Mouse (Mus musculus): ENCODE measurements around the gene Golgb1.

Golgb1 gene

DNA sequence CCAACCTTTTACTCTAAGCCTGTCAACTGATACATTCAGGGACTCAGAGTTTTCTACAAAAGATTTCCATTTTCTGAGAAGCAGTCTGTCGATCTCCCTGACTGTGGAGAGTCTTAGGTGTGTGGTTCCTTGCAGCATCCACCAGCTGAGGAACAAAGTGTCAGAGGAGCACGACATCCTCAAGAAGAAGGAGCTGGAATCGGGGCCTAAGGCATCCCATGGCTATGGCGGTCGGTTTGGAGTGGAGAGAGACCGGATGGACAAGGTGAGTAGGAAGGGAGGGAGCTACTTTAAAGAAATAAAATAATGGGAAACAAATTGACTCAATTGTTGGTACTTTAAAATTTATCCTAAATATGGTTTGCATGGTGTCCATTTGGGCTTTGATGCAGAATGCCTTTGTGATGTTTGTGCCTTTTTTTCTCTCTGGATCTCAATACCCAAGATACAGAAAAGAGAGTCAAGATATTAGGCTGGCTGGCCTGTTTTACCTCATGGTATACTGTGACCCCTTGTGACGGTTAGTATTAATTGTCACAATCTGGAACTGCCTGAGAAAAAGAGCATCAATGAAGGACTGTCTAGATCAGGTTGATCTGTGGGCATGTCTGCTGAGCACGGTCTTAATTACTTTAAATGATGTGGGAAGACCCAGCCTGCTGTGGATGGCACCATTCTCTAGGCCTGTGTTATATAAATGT, 71.7 kb downstream of the Golgb1 start:
- DNase-seq, result no peak

DNA sequence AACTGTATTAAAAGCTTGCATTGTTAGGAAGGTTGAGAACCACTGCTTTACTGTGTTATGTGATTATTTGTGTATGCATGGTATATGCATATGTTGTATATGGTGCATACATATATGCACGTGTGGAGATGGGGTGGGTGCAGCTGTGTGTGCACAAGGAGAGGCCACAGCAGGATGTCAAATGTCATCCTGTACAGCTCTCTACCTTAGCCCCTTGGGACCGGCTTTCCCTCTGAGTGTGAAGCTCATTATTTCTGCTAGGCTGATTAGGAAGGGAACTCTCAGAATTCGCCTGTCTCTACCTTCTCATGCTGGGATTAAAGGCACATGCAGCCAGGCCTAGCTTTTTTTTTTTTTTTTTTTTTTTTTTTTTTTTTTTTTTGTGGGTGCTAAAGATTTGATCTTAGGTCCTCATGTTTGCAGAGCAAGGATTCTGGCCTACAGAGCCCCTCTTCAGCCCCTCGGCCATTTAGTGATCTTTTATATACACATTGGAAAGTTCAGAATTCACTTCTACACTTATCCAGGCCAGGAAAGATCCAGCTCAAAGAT, 72.8 kb downstream of the Golgb1 start:
- DNase-seq, result peak; percentile 27

DNA sequence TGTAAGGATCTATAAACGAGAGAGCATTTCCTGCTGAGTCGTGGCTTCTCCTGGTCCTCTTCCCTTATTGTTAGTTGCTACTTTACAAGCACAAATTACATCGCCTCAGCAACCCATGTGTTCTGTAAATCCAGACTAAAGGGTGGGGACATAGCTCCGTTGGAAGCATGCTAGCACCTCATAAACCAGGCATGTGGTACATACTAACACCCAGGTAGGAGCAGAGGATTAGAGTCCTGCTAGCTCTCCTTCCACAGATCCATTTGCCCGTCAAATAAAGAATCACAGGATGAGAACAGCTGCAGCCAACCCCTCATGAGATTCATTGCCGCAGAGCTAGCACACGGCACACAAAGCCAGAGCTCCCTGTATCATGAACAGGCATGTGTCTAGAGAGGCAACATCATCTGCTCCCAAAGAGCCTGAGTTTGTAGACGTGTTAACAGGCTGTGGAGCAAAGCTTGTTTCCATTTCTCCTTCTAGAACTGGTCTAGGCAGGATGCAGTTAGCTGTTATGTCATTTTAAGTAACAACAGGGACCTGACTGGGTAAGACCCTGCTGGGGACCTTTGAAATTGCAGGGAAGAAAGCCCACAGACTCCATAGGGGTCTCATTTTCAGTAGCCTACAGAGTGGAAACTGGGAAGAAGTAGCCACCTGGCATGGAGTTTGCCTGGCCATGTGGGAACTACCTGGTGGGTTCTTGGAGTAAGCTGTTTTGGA, 74.8 kb downstream of the Golgb1 start:
- no peak for DNase-seq

DNA sequence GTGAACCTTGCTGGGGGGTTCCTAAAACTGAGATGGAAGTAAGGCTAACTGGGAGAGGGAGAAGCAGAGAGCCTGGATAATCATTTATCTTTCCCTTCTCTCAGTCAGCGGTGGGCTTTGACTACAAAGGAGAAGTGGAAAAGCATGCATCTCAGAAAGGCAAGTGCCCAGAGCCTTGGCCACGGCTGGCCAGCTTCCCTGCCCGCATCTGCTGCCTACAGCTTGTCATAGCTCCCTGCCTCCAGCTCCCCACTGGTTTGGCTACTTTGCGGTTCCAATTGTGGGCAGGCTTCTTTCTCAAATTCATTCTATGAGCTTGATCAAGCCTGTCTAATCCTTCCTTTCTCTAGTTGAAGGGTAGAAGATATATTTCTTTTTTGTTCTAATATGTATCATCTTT, 76.1 kb downstream of the Golgb1 start:
- DNase-seq, result no peak

DNA sequence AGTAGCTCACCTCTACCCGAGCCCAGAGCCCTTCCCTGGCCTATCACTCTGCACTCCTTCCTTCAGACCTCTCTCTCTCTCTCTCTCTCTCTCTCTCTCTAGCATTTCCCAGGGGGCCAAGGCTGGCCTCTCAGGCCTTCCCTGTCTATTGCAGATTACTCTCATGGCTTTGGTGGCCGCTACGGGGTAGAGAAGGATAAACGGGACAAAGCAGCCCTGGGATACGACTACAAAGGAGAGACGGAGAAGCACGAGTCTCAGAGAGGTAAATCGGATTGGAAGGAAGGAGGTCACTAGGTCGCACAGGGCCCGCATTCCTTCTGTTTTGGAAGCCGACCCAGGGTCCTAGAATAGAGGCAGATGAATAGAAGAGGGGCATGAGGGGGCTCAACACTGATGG, 80.2 kb downstream of the Golgb1 start:
- peak; percentile 38 for DNase-seq

DNA sequence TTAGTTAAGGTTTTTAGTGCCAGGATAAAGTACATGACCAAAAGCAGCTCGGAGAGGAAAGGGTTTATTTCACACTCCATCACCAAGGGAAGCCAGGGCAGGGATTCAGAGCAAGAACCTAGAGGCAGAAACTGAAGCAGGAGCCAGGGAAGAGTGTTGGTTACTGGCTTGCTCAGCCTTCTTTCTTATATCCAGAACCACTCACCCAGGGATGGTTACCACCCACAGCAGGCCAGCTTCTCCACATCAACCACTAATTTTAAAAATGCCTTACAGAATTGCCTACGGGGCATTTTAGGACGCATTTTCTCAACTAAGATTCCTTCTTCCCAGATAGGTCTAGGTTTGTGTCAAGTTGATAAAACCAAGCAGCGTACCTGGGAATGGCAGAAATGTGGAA, 88.5 kb downstream of the Golgb1 start:
- no peak for DNase-seq

DNA sequence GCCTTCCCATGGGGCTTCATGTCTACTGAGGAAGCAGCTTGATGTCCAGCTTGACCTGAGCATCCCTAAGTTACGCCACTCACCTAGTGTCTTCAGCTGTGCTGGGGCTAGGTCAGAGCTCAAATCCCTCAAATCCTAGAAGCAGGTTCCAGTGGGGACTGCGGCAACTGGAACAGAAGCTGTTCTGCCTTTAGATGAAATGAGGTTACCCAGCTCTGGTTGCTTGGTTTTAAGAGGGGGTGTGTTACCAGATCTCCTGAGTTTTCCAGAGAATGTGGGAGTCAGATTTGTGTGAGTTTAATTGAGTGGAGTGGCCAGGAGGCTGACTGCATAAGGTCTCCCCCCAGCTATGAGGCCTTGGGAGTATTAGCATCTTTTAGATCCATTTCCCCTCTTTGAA, 104.2 kb downstream of the Golgb1 start:
- DNase-seq, result no peak
